Mouse (Mus musculus) forebrain, embryonic 11.5 days (tissue): ENCODE data around the gene Pla2g5. TPM values are rescaled to one million over a fixed set of nuclear protein-coding genes. Genes with fewer than 3 reads are reported as not detected.
"Not testable (repeated sequence)": the region's sequence is repeated elsewhere in the genome, so short reads cannot be mapped to it uniquely, and the experiment has no call there.

Source experiments
- ATAC-seq: fragments of 200-750 bp; cut with Nextera tagmentation; replicated peaks from 2 replicates; pipeline ENCODE4 v1.8.0; 2017; ENCODE audit warnings: moderate TSS enrichment; ENCODE audit not compliant: low FRiP score
- DNase-seq: peaks from one replicate; pipeline ENCODE4 v3.0.0-alpha.2; 2017; ENCODE audit warnings: low spot score
- H3K27ac ChIP-seq: fragments of 300-500 bp; sonication (generic); 2 replicates; pipeline ENCODE4 v1.5.1; 2014; ENCODE audit warnings: low read depth, low read length
- H3K27me3 ChIP-seq: fragments of 300-500 bp; sonication (generic); 2 replicates; pipeline ENCODE4 v1.6.1; 2014; ENCODE audit warnings: mild to moderate bottlenecking, low read length, mixed read lengths; ENCODE audit not compliant: control insufficient read depth, insufficient read depth
- H3K36me3 ChIP-seq: fragments of 300-500 bp; sonication (generic); 2 replicates; pipeline ENCODE4 v1.6.1; 2014; ENCODE audit warnings: mild to moderate bottlenecking, low read length, moderate library complexity, mixed read lengths; ENCODE audit not compliant: control insufficient read depth, insufficient read depth
- H3K4me1 ChIP-seq: fragments of 300-500 bp; sonication (generic); replicated peaks from 2 replicates; pipeline ENCODE4 v1.6.1; 2014; ENCODE audit warnings: low read length, mixed read lengths; ENCODE audit not compliant: control insufficient read depth, insufficient read depth
- H3K4me2 ChIP-seq: fragments of 300-500 bp; sonication (generic); 2 replicates; pipeline ENCODE4 v1.6.1; 2014; ENCODE audit warnings: low read depth, mild to moderate bottlenecking, low read length, moderate library complexity, mixed read lengths; ENCODE audit not compliant: severe bottlenecking
- H3K4me3 ChIP-seq: fragments of 300-500 bp; sonication (generic); 2 replicates; pipeline ENCODE4 v1.5.1; 2014; ENCODE audit warnings: low read depth, low read length
- H3K9ac ChIP-seq: fragments of 300-500 bp; sonication (generic); 2 replicates; pipeline ENCODE4 v1.6.1; 2014; ENCODE audit warnings: low read length
- H3K9me3 ChIP-seq: fragments of 300-500 bp; sonication (generic); 2 replicates; pipeline ENCODE4 v1.6.1; 2016; ENCODE audit warnings: low read length, mixed read lengths; ENCODE audit not compliant: control insufficient read depth
- WGBS: fragments of 180-500 bp; shearing (Covaris S2); extraction: QIAGEN DNeasy Blood & Tissue Kit; methylation state at CpG from one replicate; pipeline ENCODE4 v1.1.7; 2014; 5-methylcytosine and 5-hydroxymethylcytosine counted together
- polyA plus RNA-seq: library from polyadenylated mRNA; unstranded; fragments of >200 nt; fragmentation: Nextera tagmentation; extraction: Ambion mirVana; gene quantifications from 2 replicates; pipeline ENCODE4 v1.2.1, GENCODE M21; 2014

Gene Pla2g5
- 0.31 and 0.33 TPM in 2 replicates for polyA plus RNA-seq

- no peak within 1 kb of the TSS for H3K4me2 ChIP-seq
- WGBS: 73% methylated on average over 10 of the region's 10 CpGs
- H3K9ac ChIP-seq: no peak within 1 kb of the TSS
- H3K4me1 ChIP-seq: no peaks in the 10 kb centered on the region
- no peaks in the 10 kb centered on the region for H3K36me3 ChIP-seq
- H3K27ac ChIP-seq: no peak within 1 kb of the TSS
- H3K9me3 ChIP-seq: no peaks in the 10 kb centered on the region
- no peak for ATAC-seq
- no peak within 1 kb of the TSS for H3K4me3 ChIP-seq
- H3K27me3 ChIP-seq: no peaks in the 10 kb centered on the region
- no peak for DNase-seq
Measured at GRCm38 (mm10) chr4:138863344-138863998, at the start of gene Pla2g5. Gene Pla2g5 (minus strand): TSS chr4:138863482.

DNA sequence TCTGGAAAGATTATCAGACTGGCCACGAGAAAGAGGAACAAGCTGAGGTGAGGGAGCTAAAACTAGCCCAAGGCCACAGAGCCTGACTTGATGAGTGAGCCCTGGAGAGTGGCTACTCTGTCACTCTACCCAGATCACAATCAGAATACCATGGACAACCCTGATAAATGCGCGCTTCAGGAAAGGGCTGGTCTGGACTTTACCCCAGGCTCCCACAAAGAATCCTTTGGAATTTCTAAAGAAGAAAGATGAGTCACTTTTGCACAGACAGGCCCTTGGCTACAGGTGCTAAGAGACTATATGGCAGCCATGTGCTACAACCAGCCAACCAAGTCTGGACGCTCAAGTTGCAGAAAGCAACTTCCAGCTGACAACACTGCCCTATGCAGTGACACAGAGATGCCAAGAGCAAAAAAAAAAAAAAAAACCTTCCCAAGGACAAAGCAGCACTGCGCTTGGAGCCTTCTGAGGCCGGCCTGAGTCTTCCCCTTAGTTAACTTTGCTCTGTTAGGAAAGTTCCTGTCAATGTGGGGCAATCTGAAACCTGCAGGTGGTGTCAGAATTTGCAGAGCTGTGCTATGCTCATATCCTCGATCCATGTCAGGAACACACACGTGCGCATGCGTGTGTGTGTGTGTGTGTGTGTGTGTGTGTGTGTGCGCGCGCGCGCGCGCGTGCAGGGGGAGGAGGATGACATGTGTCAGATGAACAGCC lies 42.5 kb upstream of the Pla2g5 start:
- Histone ChIP-seq H3K4me1 (no peaks in the 10 kb centered on the region), H3K4me3 (no peak overlapping the region), H3K9me3 (no peaks in the 10 kb centered on the region), H3K27ac (no peak overlapping the region), H3K9ac (no peak overlapping the region), H3K4me2 (no peak overlapping the region), H3K36me3 (no peaks in the 10 kb centered on the region; the same call in 1 of the 2 replicates), H3K27me3 (no peaks in the 10 kb centered on the region)
- ATAC-seq (no peak), DNase-seq (no peak)
- 96% methylated on average over 18 of the region's 18 CpGs for WGBS

DNA sequence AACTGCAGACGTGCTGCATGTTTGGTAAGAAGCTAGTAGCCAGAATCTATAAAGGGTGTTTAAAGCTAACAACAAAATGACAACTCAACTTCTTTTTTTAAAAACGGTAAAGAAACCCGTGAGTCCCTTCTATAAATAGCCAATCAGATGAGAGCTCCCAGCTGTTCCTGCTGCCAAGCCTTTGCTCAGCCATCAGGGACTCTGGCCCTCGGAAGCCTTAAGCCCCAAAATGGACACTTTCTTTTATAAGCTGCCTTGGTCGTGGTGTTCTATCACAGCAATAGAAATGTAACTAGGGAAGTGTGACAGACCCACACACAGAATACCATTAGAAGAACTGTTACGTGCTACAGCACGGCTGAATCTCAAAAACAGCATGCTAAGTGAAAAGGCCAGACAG lies 36.1 kb upstream of the Pla2g5 start:
- Histone ChIP-seq H3K9ac (no peak overlapping the region), H3K4me1 (no peaks in the 10 kb centered on the region), H3K27me3 (no peaks in the 10 kb centered on the region), H3K36me3 (peaks cover 2% of the 10 kb centered on the region; the same call in 1 of the 2 replicates), H3K9me3 (no peaks in the 10 kb centered on the region), H3K27ac (no peak overlapping the region), H3K4me3 (no peak overlapping the region), H3K4me2 (no peak overlapping the region)
- WGBS: 90% methylated on average over 7 of the region's 7 CpGs
- DNase-seq (no peak), ATAC-seq (no peak)

DNA sequence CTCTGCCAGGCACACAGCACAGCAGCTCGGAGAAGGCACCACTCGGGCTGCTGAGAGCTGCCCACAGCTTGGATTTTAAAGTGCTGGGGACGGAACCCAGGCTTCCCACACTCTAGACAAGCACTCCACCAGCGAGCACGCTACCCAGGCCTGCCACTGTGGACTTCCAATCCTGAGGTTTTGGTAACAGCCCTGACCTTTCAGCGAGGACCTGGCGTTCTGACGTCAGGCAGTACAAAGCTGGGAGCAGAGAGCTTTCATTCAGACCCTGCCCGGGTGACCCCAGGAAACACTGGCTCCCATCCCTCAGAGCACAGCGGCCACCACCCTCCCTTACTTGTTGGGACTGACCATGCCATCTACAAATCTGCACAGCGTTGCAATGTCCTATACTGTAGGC lies 30.5 kb upstream of the Pla2g5 start:
- ATAC-seq, H3K9me3 ChIP-seq, H3K36me3 ChIP-seq, H3K27ac ChIP-seq, H3K4me1 ChIP-seq, H3K9ac ChIP-seq, H3K27me3 ChIP-seq, DNase-seq, H3K4me2 ChIP-seq, H3K4me3 ChIP-seq: not testable (repeated sequence)
- 90% methylated on average over 11 of the region's 11 CpGs for WGBS

- no peak for DNase-seq
- no peak overlapping the region for H3K4me2 ChIP-seq
- H3K27me3 ChIP-seq: no peaks in the 10 kb centered on the region
- H3K4me1 ChIP-seq: no peaks in the 10 kb centered on the region
- 82% methylated on average over 5 of the region's 6 CpGs for WGBS
- no peak overlapping the region for H3K4me3 ChIP-seq
- ATAC-seq: no peak
- H3K9ac ChIP-seq: no peak overlapping the region
- no peaks in the 10 kb centered on the region for H3K9me3 ChIP-seq
- H3K27ac ChIP-seq: no peak overlapping the region
- H3K36me3 ChIP-seq: peaks cover 2% of the 10 kb centered on the region; the same call in 1 of the 2 replicates
Measured at GRCm38 (mm10) chr4:138892655-138893054, 29.4 kb upstream of the Pla2g5 start.

DNA sequence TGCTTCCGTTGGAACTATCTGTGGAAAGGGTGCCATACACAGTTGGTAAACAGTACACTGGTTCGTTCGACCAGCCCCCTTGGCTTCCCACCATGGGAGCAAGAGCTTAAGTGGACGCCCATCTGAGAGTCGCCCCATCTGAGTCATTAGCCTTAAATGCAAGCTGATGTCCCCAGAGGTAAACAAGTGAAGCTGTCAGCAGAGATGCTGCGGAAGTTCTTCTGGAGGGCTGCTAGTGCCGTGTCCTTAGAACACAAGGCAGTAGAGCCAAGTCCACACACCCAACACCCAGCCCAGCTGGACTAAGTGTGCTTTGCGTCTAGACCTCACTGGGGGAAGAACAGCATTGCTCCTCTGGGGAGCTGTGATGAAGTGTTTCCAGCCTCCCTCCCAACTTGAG lies 26.4 kb upstream of the Pla2g5 start:
- Histone ChIP-seq H3K4me1 (no peaks in the 10 kb centered on the region), H3K4me3 (no peak overlapping the region), H3K9me3 (no peaks in the 10 kb centered on the region), H3K27me3 (no peaks in the 10 kb centered on the region), H3K9ac (no peak overlapping the region), H3K4me2 (no peak overlapping the region), H3K27ac (no peak overlapping the region), H3K36me3 (no peaks in the 10 kb centered on the region)
- WGBS: 75% methylated on average over 8 of the region's 8 CpGs
- DNase-seq (no peak), ATAC-seq (no peak)

GRCm38 (mm10) chr4:138889165-138889564 lies 25.9 kb upstream of the Pla2g5 start:
- H3K9me3 ChIP-seq: no peaks in the 10 kb centered on the region
- no peaks in the 10 kb centered on the region for H3K36me3 ChIP-seq
- WGBS: 40% methylated on average over 7 of the region's 7 CpGs
- H3K9ac ChIP-seq: no peak overlapping the region
- no peak overlapping the region for H3K27ac ChIP-seq
- H3K4me3 ChIP-seq: no peak overlapping the region
- no peak overlapping the region for H3K4me2 ChIP-seq
- ATAC-seq (no peak), DNase-seq (no peak)
- H3K4me1 ChIP-seq: no peaks in the 10 kb centered on the region
- no peaks in the 10 kb centered on the region for H3K27me3 ChIP-seq

DNA sequence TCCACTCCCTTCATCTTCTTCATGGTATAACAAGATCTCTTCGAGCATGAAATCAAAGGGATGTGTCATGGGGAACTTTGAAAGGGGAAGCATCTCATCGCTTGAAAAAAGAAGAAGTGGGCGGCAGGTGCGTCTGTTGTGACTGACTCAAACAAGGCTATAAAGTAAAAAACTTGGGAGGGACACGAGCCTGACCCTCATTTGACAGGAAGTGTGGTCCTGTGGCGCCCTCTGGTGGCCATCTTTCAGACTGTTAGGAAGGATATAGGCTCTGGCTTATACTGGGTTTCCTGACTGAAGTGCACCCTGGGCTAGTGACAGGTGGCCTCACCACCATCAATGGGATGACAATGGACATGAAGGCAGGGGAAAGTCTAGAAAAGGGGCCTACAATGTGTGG lies 21.0 kb upstream of the Pla2g5 start:
- Histone ChIP-seq H3K27me3 (no peaks in the 10 kb centered on the region), H3K4me1 (peaks cover 3% of the 10 kb centered on the region; the same call in 1 of the 2 replicates), H3K9ac (no peak overlapping the region), H3K36me3 (no peaks in the 10 kb centered on the region), H3K27ac (no peak overlapping the region), H3K4me3 (no peak overlapping the region), H3K4me2 (no peak overlapping the region), H3K9me3 (no peaks in the 10 kb centered on the region)
- DNase-seq (peak; percentile 91), ATAC-seq (no peak)
- WGBS: 19% methylated on average over 6 of the region's 6 CpGs
